Mouse (Mus musculus) midbrain, embryonic 12.5 days (tissue): ENCODE data around the gene Adipor2. TPM values are rescaled to one million over a fixed set of nuclear protein-coding genes. Genes with fewer than 3 reads are reported as not detected.
A peak's percentile ranks its signal among the peaks of the same experiment; 100 is the strongest.
"Not testable (repeated sequence)": the region's sequence is repeated elsewhere in the genome, so short reads cannot be mapped to it uniquely, and the experiment has no call there.

Experiments
- ATAC-seq: fragments of 200-750 bp; cut with Nextera tagmentation; 2 replicates; pipeline ENCODE4 v1.8.0; 2017; ENCODE audit warnings: low read depth, moderate TSS enrichment, moderate library complexity; ENCODE audit not compliant: low FRiP score
- H3K27ac ChIP-seq: fragments of 300-500 bp; sonication (generic); replicated peaks from 2 replicates; pipeline ENCODE4 v1.5.1; 2016; ENCODE audit warnings: mild to moderate bottlenecking
- H3K27me3 ChIP-seq: fragments of 300-500 bp; sonication (generic); 2 replicates; pipeline ENCODE4 v1.6.1; 2016; ENCODE audit warnings: mild to moderate bottlenecking
- H3K36me3 ChIP-seq: fragments of 300-500 bp; sonication (generic); 2 replicates; pipeline ENCODE4 v1.6.1; 2016
- H3K4me1 ChIP-seq: fragments of 300-500 bp; sonication (generic); 2 replicates; pipeline ENCODE4 v1.6.1; 2016
- H3K4me2 ChIP-seq: fragments of 300-500 bp; sonication (generic); replicated peaks from 2 replicates; pipeline ENCODE4 v1.6.1; 2016; ENCODE audit warnings: mild to moderate bottlenecking, moderate library complexity
- H3K4me3 ChIP-seq: fragments of 300-500 bp; sonication (generic); 2 replicates; pipeline ENCODE4 v1.5.1; 2016; ENCODE audit warnings: mild to moderate bottlenecking
- H3K9ac ChIP-seq: fragments of 300-500 bp; sonication (generic); replicated peaks from 2 replicates; pipeline ENCODE4 v1.6.1; 2016; ENCODE audit warnings: mild to moderate bottlenecking, moderate library complexity
- H3K9me3 ChIP-seq: fragments of 300-500 bp; sonication (generic); 2 replicates; pipeline ENCODE4 v1.6.1; 2016; ENCODE audit warnings: mild to moderate bottlenecking
- WGBS: fragments of 180-500 bp; shearing (Covaris S2); methylation state at CpG from one replicate; pipeline ENCODE4 v1.1.7; 2016; 5-methylcytosine and 5-hydroxymethylcytosine counted together
- polyA plus RNA-seq: library from polyadenylated mRNA; unstranded; fragments of >200 nt; fragmentation: Nextera tagmentation; extraction: Ambion mirVana; gene quantifications from 2 replicates; pipeline ENCODE4 v1.2.1, GENCODE M21; 2016

Gene Adipor2
- polyA plus RNA-seq, 1 experiment from 2014 or later, result 37.6 TPM

DNA sequence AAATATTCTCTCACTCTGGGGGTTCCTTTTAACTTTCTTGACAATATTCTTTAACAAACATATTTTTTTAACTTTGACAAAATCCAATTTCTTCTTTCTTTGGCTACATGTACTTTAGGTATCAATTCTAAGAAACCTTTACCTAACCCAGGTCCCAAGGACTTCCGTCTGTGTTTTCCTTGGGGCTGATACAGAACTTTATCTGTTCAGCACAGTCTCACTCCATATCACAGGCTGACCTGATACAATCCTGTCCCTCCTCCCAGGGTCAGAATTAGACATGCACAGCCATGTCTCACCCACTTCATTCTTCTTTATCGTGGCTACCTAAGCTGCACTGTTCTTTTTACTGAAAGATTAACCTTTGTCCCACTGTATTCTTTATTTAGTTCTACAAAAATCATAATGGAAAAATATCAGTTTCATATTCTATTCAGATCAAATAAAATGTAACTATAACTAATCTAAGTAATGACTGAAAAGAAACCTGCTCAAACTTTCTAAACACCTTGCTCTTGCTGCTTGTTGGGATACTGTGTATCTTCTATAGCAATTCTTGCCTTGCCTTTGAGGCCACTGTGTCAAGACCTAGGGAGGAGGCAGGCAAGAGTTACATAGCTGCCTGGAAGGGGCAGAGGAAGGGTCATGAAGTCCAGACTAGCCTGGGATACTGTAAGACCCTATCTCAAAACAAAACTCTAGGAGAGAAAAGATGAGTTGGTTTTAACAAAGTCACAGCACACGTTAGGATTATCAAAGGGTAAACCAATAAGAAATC lies 56.4 kb downstream of the Adipor2 start:
- WGBS, result 89% methylated on average over 3 of the region's 3 CpGs
- H3K9ac ChIP-seq, result no peak overlapping the region
- no peaks in the 10 kb centered on the region for H3K27me3 ChIP-seq
- H3K9me3 ChIP-seq, result no peaks in the 10 kb centered on the region
- no peak overlapping the region for H3K4me2 ChIP-seq
- no peak for ATAC-seq
- H3K4me1 ChIP-seq, result no peaks in the 10 kb centered on the region
- no peak overlapping the region for H3K4me3 ChIP-seq
- H3K36me3 ChIP-seq, result peaks cover 75% of the 10 kb centered on the region
- no peak overlapping the region for H3K27ac ChIP-seq

DNA sequence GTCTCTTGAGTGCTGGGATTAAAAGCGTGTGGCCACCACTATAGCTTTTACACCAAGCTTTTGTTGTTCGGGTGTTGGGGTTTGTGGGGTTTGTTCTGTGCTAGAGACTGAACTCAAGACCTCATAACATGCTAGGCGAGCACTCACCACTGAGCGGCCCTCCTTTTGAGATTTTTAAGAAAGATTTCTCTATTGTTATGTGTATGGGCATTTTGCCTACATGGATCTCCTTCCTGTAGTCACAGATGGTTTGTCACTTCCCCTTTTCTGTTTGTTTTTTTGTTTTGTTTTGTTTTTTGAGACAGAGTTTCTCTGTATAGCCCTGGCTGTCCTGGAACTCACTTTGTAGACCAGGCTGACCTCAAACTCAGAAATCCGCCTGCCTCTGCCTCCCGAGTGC lies 57.3 kb downstream of the Adipor2 start:
- not testable (repeated sequence) for H3K4me1 ChIP-seq, H3K27ac ChIP-seq, H3K9me3 ChIP-seq, ATAC-seq, H3K4me2 ChIP-seq, H3K27me3 ChIP-seq, H3K4me3 ChIP-seq, H3K9ac ChIP-seq
- H3K36me3 ChIP-seq, result peaks cover 75% of the 10 kb centered on the region
- 86% methylated on average over 6 of the region's 6 CpGs for WGBS

- Histone ChIP-seq H3K9me3 (no peaks in the 10 kb centered on the region), H3K36me3 (peaks cover 91% of the 10 kb centered on the region), H3K9ac (no peak overlapping the region), H3K4me1 (no peaks in the 10 kb centered on the region), H3K4me2 (no peak overlapping the region), H3K4me3 (no peak overlapping the region), H3K27ac (no peak overlapping the region), H3K27me3 (no peaks in the 10 kb centered on the region)
- ATAC-seq, result no peak
- WGBS, result 88% methylated on average over 8 of the region's 8 CpGs
Observed at GRCm38 (mm10) chr6:119358020-119358571, 59.4 kb downstream of the Adipor2 start.

- 88% methylated on average over 6 of the region's 6 CpGs for WGBS
- no peaks in the 10 kb centered on the region for H3K27me3 ChIP-seq
- H3K4me3 ChIP-seq, result no peak overlapping the region
- peaks cover 41% of the 10 kb centered on the region for H3K36me3 ChIP-seq
- H3K9me3 ChIP-seq, result no peaks in the 10 kb centered on the region
- H3K4me2 ChIP-seq, result no peak overlapping the region
- ATAC-seq, result no peak
- no peak overlapping the region for H3K9ac ChIP-seq
- H3K4me1 ChIP-seq, result no peaks in the 10 kb centered on the region
- no peak overlapping the region for H3K27ac ChIP-seq
Observed at GRCm38 (mm10) chr6:119352501-119352900, 65.0 kb downstream of the Adipor2 start.

DNA sequence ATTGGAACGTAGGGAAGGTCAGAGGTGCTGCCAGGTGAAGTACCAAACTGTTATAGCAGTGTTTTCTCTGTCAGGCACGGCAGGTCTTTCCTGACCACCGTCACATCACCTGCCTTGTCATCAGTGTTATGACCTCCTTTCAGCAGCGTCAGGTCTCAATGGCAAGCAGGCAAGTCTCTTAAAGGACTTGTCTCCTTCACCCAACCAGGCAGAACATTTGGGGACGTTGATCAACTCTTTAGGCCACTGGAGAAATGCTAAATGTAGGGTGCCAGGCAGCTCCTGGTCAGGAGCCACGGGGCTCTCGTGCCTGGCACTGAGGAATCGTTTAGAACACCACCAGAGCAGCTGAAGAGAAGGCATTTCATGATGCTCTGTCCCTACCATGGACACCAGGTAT lies 65.8 kb downstream of the Adipor2 start:
- no peak overlapping the region for H3K9ac ChIP-seq
- 85% methylated on average over 8 of the region's 8 CpGs for WGBS
- 0 out of 2 replicates have a peak, but pooled peaks cover 2% of the 10 kb centered on the region for H3K27me3 ChIP-seq
- no peaks in the 10 kb centered on the region for H3K9me3 ChIP-seq
- peaks cover 36% of the 10 kb centered on the region for H3K36me3 ChIP-seq
- H3K4me3 ChIP-seq, result no peak overlapping the region
- no peak overlapping the region for H3K4me2 ChIP-seq
- ATAC-seq, result no peak
- no peak overlapping the region for H3K27ac ChIP-seq
- H3K4me1 ChIP-seq, result no peaks in the 10 kb centered on the region

DNA sequence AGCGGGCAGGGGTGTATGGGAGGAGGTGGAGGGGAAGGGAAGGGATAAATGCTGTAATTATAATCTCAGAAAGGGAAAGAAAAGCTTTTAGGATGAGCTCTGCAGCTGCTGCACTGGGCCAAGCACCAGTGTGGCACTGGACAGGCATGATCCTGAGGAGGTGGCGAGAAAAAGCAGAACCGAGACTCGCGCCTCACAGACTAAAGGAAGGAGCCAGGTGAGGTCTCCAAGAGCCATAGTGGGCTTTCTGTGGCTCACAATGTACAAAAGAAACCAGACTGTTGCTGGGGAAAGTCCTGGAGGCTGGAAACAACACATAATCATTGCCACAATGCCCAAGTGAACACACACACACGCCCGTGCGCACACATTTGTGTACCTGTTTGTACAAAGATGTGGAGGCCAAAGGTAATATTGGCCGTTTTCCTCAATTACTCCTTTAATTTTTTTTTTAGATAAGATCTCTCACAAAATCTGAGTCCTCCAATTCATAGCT lies 66.8 kb downstream of the Adipor2 start:
- Histone ChIP-seq H3K4me3 (no peak overlapping the region), H3K9ac (no peak overlapping the region), H3K4me1 (no peaks in the 10 kb centered on the region), H3K36me3 (peaks cover 27% of the 10 kb centered on the region), H3K4me2 (no peak overlapping the region), H3K27me3 (0 out of 2 replicates have a peak, but pooled peaks cover 5% of the 10 kb centered on the region), H3K27ac (no peak overlapping the region), H3K9me3 (no peaks in the 10 kb centered on the region)
- 86% methylated on average over 9 of the region's 9 CpGs for WGBS
- ATAC-seq, result no peak

- H3K4me2 ChIP-seq, result no peak overlapping the region
- H3K4me3 ChIP-seq, result no peak overlapping the region
- H3K9me3 ChIP-seq, result no peaks in the 10 kb centered on the region
- no peaks in the 10 kb centered on the region for H3K4me1 ChIP-seq
- H3K27me3 ChIP-seq, result 0 out of 2 replicates have a peak, but pooled peaks cover 5% of the 10 kb centered on the region
- peaks cover 2% of the 10 kb centered on the region for H3K36me3 ChIP-seq
- no peak overlapping the region for H3K9ac ChIP-seq
- H3K27ac ChIP-seq, result no peak overlapping the region
- peak; percentile 42; the same call in 1 of the 2 replicates for ATAC-seq
- WGBS, result 7% methylated on average over 1 of the region's 1 CpGs
Observed at GRCm38 (mm10) chr6:119348234-119348633, 69.3 kb downstream of the Adipor2 start.

DNA sequence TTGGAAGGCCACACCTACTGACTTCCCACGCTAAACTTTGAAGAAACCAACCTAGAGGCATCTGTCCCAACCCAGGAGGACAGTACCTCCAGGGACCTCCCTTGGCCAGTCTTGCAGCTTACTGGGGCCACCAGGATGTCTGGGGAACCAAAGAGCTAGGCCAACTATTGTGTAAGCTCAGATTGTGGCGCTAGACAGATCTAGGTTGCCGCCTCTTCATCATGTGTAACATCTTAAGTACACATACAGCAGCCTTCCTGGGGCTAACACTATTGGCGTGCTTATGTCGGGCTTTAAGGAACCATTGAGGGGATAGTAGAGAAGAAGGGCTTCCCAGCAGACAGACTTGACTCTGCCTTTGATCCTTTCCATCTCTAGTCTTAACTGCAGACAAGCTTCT lies 69.7 kb downstream of the Adipor2 start:
- Histone ChIP-seq H3K9ac (no peak overlapping the region), H3K27ac (no peak overlapping the region), H3K27me3 (0 out of 2 replicates have a peak, but pooled peaks cover 5% of the 10 kb centered on the region), H3K4me3 (no peak overlapping the region), H3K36me3 (no peaks in the 10 kb centered on the region), H3K9me3 (no peaks in the 10 kb centered on the region), H3K4me1 (no peaks in the 10 kb centered on the region), H3K4me2 (no peak overlapping the region)
- 71% methylated on average over 5 of the region's 5 CpGs for WGBS
- ATAC-seq, result no peak

DNA sequence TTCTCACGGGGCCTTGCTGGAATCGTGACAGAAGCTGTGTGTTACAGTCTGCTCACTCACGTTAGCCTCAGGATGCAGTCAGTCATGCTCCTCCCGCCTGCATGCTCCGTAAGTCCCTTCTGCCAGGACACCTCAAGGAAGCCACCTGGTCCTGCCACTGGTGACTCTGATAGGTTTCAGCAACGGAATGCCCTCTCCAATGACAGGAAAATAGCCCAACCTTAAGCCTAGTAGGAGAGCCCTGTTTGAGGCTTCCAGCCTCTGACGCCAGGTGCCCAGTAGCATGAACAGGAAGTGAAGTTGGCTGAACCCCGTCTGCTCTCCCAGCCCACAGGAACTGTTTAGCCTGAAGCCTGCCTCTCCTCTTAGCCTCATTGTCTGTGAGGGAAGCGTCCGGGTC lies 71.2 kb downstream of the Adipor2 start:
- ATAC-seq, result no peak
- Histone ChIP-seq H3K27ac (no peak overlapping the region), H3K4me1 (no peaks in the 10 kb centered on the region), H3K27me3 (0 out of 2 replicates have a peak, but pooled peaks cover 5% of the 10 kb centered on the region), H3K9me3 (no peaks in the 10 kb centered on the region), H3K4me3 (no peak overlapping the region), H3K4me2 (no peak overlapping the region), H3K36me3 (no peaks in the 10 kb centered on the region), H3K9ac (no peak overlapping the region)
- WGBS, result 68% methylated on average over 10 of the region's 10 CpGs

DNA sequence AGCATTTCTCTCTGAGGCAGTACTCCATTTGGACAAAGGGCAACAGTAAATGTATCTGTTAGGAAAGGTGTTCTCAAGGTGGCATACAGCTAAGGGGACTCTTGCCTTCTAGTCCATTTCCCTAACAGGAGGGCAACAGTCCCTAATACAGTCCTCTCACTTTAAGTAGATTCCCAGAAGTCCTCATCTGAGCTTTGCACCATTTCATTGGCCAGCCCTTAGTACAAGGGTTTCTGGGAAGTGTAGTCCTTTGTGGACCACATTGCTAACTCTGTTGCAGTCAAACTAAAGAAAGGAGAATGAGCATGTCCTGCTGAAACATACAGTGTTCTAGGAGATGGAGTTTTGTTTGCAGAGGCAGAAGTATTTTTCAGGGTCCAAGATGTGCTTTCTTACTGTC lies 76.1 kb downstream of the Adipor2 start:
- H3K4me2 ChIP-seq, result no peak overlapping the region
- H3K9me3 ChIP-seq, result no peaks in the 10 kb centered on the region
- no peak overlapping the region for H3K27ac ChIP-seq
- H3K27me3 ChIP-seq, result 0 out of 2 replicates have a peak, but pooled peaks cover under 1% of the 10 kb centered on the region
- H3K4me1 ChIP-seq, result peaks cover 9% of the 10 kb centered on the region
- no peak overlapping the region for H3K9ac ChIP-seq
- H3K36me3 ChIP-seq, result no peaks in the 10 kb centered on the region
- no peak overlapping the region for H3K4me3 ChIP-seq
- peak; percentile 83 for ATAC-seq

GRCm38 (mm10) chr6:119338121-119338912 lies 79.2 kb downstream of the Adipor2 start:
- ATAC-seq, result no peak
- 22% methylated on average over 10 of the region's 11 CpGs for WGBS
- H3K4me3 ChIP-seq, result no peak overlapping the region

GRCm38 (mm10) chr6:119337287-119337686 lies 80.2 kb downstream of the Adipor2 start:
- no peak overlapping the region for H3K27ac ChIP-seq
- H3K36me3 ChIP-seq, result no peaks in the 10 kb centered on the region
- peaks cover 16% of the 10 kb centered on the region for H3K27me3 ChIP-seq
- 69% methylated on average over 3 of the region's 3 CpGs for WGBS
- no peak overlapping the region for H3K4me3 ChIP-seq
- no peaks in the 10 kb centered on the region for H3K9me3 ChIP-seq
- H3K9ac ChIP-seq, result no peak overlapping the region
- peaks cover 15% of the 10 kb centered on the region for H3K4me1 ChIP-seq
- H3K4me2 ChIP-seq, result no peak overlapping the region
- ATAC-seq, result no peak

More at GRCm38 (mm10) chr6:119338121-119338912, 79.2 kb downstream of the Adipor2 start:
- H3K9ac ChIP-seq, result no peak overlapping the region
- H3K27me3 ChIP-seq, result 0 out of 2 replicates have a peak, but pooled peaks cover 8% of the 10 kb centered on the region
- no peak overlapping the region for H3K27ac ChIP-seq
- no peak overlapping the region for H3K4me2 ChIP-seq
- no peaks in the 10 kb centered on the region for H3K36me3 ChIP-seq
- H3K9me3 ChIP-seq, result no peaks in the 10 kb centered on the region
- H3K4me1 ChIP-seq, result peaks cover 14% of the 10 kb centered on the region
